Mouse (Mus musculus) T-helper 17 cell (primary cell): ENCODE measurements around the gene Gm21981.

Source experiments
- in situ Hi-C, 2 experiments: fragments of 300-600 bp; cut with MboI, MseI; formaldehyde crosslinking; loops; 1 replicate in 1 of 2; 2 replicates in 1 of 2; pipeline ENCODE4 v1.15.1; 2025; ENCODE audit warnings: high pct_unique_total_duplicates in 2 of 2

Gm21981 gene

DNA sequence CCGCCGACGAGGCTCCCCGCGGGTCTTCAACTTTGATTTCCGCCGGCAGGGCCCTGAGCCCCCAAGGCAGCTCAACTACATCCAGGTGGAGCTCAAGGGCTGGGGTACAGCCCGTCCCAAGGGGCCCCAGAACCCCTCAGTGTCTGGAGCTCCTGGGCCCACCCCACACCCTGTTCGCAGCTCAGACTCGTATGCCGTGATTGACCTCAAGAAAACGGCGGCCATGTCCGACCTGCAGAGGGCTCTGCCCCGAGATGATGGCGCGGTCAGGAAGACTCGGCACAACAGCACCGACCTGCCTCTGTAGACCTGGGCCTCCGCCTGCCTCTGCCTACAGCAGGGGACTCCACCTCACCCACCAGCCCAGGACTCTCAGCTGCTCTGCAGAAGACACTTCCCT, 9.3 kb upstream of the Gm21981 start:
- in situ Hi-C loops, result no loop called here

GRCm38 (mm10) chr17:47702548-47703345, 8.5 kb upstream of the Gm21981 start:
- in situ Hi-C loops, result no loop called here

GRCm38 (mm10) chr17:47701793-47702192, 7.5 kb upstream of the Gm21981 start:
- in situ Hi-C loops, result no loop called here

DNA sequence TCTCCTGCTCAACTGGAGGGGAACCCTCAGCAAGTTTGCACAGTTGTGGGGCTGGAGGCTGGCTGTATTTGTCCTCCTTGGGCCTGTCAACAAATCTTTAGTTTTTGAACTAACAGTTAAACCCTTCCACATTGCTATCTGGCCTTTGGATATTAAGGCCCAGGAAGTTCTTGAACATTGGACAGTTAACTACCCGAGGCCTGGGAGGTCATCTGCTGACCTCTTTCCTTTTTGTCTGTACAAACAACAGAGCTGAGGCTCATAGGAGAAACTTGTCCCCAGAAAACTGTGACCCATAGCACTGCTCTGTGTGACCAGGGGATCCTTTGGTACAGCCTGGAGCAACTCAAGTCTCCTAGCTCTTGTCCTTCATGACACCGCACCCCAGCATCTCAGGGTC, 4.8 kb upstream of the Gm21981 start:
- in situ Hi-C loops, result no loop called here

GRCm38 (mm10) chr17:47698156-47698555, 3.9 kb upstream of the Gm21981 start:
- in situ Hi-C loops, result no loop called here

DNA sequence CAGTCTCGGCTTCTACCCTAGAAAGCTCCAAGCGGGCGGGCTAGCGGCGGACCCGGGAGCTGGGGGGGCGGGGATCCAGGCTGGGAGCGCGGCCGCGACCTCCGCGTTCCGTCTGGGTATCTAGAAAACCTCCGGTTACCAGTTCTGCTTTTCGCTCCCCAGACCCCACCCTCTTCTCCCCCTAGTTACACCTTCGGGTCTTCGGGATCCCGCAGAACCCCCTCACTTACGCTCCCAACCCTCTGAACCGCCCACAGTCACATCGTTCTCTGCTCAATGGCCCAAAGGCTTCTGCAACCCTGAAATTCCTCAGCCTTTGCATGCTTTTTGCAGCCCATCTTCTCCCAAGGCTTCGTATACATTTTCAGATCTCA, 1.1 kb upstream of the Gm21981 start:
- in situ Hi-C loops, result no loop called here

DNA sequence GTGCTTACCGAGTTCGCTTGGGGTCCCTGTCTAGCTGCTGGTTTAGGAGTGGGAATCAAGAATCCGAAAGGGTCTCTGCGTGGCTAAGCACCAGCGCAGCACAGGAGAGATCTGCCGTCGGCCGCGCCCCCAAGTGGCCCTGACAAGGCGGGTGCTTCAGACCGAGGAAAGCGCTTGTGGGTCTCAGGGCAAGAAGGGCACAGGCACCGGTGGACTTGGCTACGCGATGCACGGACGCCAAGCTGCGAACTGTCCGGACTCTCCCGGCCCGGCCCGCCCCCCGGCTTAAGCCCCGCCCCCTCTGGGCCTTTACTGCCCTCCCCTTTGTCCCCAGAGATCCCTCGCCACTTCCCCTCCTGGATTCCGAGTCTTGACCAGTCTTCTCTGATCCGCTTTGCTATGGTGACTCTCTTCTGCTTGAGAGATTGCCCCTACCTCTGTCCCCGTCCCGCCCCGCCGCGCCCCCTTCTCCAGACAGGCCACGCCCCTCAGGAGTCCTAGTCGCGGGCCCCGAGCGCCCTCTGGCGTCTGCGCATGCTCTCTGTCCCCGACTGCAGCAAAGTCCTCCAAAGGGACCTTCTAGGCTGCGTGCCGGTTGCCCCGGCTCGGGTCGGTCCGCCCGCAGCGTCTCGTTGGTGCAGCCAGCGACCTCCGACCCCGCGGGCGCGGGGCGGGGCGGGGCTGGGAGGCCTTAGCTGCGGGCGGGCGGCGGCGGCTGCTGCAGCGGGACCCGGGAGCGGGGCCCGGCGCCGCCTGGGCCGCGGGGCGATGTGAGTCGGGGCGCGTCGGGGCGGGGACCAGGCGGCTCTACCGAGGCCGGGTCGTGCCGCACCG, 465 bp upstream of the Gm21981 start, which contains the start of gene Prickle4:
TSS of gene Prickle4 (minus strand) at position 234 of the 834 bp plus-strand sequence.
- in situ Hi-C loops, result loop anchor here in 1 of 2 experiments (5.0 kb wide), 1 partner anchor 187 kb away; the partner anchor contains the start of gene Ccnd3

GRCm38 (mm10) chr17:47693671-47694441, 399 bp downstream of the Gm21981 start:
- in situ Hi-C loops, result loop anchor here in 1 of 2 experiments (5.0 kb wide), 1 partner anchor 187 kb away; the partner anchor contains the start of gene Ccnd3

- in situ Hi-C loops, result loop anchor here in 1 of 2 experiments (5.0 kb wide), 1 partner anchor 184 kb away; the partner anchor contains the start of gene Ccnd3
Measured at GRCm38 (mm10) chr17:47691650-47692049, 2.6 kb downstream of the Gm21981 start.

DNA sequence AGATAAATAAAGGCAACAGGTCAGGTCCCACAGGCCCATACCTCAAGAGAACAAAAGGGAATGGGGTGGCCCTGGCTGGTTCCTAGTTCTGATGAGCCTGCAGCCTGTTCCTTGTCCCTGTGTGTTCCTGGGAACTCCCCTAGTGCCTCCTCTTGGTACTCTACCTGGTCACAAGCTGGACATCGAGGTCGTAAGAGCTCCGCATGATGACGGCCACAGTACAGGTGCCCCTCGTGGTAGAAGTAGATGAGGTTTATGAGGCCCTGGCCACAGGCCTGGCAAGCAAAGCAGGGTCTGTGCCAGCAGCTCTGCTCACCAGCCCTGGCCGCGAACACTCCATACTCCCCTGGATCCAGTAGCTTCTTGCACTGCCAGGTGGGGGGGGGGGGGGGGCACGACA, 4.4 kb downstream of the Gm21981 start:
- in situ Hi-C loops, result loop anchor here in 1 of 2 experiments (5.0 kb wide), 2 partner anchors 58 to 183 kb away; partner anchors contain the start of genes Ccnd3 and Usp49

DNA sequence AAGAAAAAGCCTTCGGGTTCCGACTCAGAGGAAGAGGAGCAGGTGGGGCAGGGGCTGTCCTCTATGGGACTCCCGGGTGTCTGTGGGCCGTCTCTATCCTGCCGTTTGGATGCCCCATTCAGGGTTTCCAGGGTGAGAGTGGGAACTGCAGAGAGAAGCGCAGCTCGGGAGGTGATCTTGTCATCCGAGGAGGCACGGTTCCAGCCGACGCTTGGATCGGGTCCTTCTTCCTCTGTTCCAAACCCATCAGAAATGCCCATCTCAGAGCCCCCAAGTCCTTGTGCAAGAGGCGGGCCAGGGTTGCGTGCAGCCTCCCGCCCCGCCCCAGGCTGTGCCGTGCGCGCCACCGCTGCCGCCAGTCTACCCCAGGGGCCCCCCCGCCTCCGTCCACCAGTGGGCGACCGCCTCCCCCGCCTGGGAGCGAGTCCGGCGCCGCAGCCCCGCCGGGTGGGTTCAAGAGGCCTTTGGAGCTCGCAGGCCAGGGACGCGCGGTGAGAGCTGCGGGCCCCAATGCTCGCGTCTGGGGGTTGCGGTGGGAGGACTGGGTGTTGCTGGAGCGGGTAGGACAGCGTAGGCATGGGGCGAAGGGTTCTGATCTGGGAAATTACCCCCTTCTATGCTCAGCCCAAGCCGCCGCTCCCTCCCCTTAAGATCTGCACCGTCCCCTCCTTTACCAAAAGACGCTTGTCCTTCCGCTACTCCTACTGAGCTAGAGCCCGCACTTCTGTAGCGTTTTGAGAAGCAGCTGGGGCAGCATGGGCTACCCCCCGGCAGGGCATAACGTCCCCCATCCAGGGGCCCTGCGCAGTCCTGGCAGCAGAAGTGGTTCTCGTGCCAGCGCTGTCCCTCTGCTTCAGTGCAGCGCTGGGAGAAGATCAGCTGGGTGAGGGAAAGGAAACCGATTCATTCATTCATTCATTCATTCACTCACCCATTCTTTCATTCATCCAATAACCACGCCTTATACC, 5.4 kb downstream of the Gm21981 start, which contains the start of gene Frs3:
TSS of gene Frs3 (plus strand) at position 423 of the 968 bp plus-strand sequence.
- in situ Hi-C loops, result loop anchor here in 1 of 2 experiments (5.0 kb wide), 1 partner anchor 57 kb away; the partner anchor contains the start of gene Usp49

- in situ Hi-C loops, result loop anchor here in 1 of 2 experiments (5.0 kb wide), 1 partner anchor 56 kb away; the partner anchor contains the start of gene Usp49
Measured at GRCm38 (mm10) chr17:47688344-47688607, 6.0 kb downstream of the Gm21981 start, which contains the start of gene Tomm6. TSS of gene Tomm6 (minus strand) at chr17:47688386.

- in situ Hi-C loops, result loop anchor here in 1 of 2 experiments (5.0 kb wide), 1 partner anchor 55 kb away; the partner anchor contains the start of gene Usp49
Measured at GRCm38 (mm10) chr17:47687409-47688343, 6.6 kb downstream of the Gm21981 start.

DNA sequence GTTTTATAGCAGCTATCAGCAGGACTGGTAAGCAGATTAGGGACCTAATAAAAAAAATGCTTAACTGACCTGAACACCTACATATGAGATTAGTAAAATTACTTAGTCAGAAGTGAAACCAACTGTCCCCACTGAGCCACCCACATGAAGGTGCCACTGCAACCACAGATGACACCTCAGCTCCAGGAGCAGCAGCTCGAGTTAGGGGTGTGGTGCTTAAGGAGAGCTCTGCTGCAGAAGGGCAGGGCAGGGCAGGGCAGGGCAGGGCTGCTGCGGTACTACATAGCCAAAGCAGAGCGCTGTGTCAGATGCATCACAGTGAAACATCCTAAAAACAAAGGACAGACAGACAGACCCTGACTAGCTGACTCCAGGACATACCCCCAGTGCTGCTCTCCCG, 11.4 kb downstream of the Gm21981 start:
- in situ Hi-C loops, result loop anchor here in 1 of 2 experiments (5.0 kb wide), 1 partner anchor 51 kb away; the partner anchor contains the start of gene Usp49

GRCm38 (mm10) chr17:47678702-47679101, 15.6 kb downstream of the Gm21981 start:
- in situ Hi-C loops, result no loop called here

DNA sequence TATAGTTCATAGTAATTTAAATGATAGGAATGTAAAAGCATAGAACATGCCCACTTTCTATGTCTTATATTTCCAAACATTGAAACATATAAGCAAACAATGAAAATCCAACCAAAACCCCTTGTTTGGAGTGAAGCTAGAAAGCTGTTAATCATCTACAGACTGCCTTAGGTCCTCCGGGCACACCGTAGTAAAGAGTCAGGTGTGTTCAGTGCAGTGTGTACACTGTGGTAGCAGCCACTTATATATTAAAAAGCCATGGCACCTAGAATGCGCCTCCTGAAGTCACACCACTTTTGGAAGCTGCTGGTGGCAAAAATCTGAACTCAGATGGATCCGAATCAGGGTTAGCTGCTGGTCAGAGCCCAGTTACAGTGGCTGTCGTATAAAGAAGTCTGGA, 16.0 kb downstream of the Gm21981 start:
- in situ Hi-C loops, result no loop called here

DNA sequence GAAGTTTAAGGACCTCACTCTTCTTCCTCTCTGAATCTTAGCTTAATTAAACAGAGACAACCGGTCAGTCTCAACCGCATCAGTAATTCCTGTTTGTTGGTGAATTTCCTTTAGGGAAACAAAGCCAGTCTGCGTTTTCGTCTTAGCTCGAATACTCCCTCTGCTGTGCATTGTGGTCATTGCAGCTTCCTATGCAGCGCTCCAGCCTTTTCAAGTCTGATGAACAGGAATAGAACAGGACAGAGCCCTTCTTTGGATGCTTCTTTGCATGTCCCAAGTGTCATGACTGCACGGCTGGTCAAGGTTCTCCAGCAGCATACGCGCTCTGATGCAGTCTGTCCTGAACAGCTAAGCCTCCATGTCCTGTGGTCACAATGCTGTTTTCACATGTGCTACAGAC, 17.7 kb downstream of the Gm21981 start:
- in situ Hi-C loops, result no loop called here

DNA sequence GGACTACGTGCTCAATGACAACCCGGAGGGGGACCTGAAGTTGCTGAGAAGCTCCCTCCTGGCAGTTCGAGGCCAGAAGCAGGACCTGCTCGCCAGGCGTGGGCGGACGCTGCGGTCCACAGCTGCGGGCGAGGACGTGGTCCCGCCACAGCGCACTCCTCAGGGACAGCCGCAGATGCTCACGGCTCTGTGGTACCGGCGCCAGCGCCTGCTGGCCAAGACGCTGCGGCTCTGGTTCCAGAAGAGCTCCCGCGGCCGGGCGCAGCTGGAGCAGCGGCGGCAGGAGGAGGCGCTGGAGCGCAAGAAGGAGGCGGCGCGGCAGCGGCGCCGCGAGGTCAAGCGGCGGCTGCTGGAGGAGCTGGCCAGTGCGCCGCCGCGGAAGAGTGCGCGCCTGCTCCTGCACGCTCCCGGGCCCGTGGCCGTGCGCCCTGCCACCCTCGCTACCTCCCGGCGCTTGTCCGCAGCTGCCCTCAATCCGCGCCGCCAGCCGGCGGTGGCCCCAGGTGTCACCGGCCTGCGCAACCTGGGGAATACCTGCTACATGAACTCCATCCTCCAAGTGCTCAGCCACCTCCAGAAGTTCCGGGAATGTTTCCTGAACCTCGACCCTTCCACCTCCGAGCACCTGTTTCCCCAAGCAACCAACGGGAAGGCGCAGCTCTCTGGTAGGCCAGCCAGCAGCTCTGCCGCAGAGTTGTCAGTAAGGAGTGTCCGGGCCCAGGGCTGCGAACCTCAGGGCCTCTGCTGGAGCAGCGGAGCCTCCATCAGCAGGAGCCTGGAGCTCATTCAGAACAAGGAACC, 21.7 kb downstream of the Gm21981 start:
- in situ Hi-C loops, result no loop called here
